Mouse (Mus musculus) Patski (cell line): Measurements from ENCODE around the gene Mapk8ip1. TPM values are rescaled to one million over a fixed set of nuclear protein-coding genes. Genes with fewer than 3 reads are reported as not detected.

ENCODE experiments used
- ATAC-seq: fragments of 100-300 bp; one replicate; pipeline ENCODE4 v1.8.0; 2021
- CTCF ChIA-PET: fragments of 350-600 bp; sonication (Branson Sonifier 250); formaldehyde crosslinking; loops from one replicate; lab custom pipeline; 2022; ENCODE audit warnings: inconsistent platforms; lab: Charles Lee
- POLR2A ChIA-PET: fragments of 350-600 bp; sonication (Branson Sonifier 250); formaldehyde crosslinking; loops from one replicate; lab custom pipeline; 2022; ENCODE audit warnings: antibody characterized with exemption, inconsistent platforms; lab: Charles Lee
- DNase-seq: peaks from one replicate; pipeline ENCODE4 v3.0.0-alpha.2; 2011; ENCODE audit warnings: low read depth, low spot score
- H3K27me3 ChIP-seq: fragments of 371-371 bp; one replicate; pipeline ENCODE4 v1.5.1; 2021
- CTCF ChIP-seq: fragments of 100-300 bp; IDR thresholded peaks from one replicate; pipeline ENCODE4 v1.5.1; 2021
- in situ Hi-C: fragments of 300-500 bp; cut with MboI; formaldehyde crosslinking; loops from 3 replicates; pipeline ENCODE4 v1.11.1; 2018; ENCODE audit warnings: low pct_unique_long_range_greater_than_20kb, mixed read lengths
- polyA plus RNA-seq: library from polyadenylated mRNA; unstranded; gene quantifications from one replicate; pipeline ENCODE4 v1.2.3, GENCODE M21; 2021

Mapk8ip1 gene
- polyA plus RNA-seq, 1 experiment from 2014 or later: 48.1 TPM

GRCm38 (mm10) chr2:92364086-92364485, 37.0 kb downstream of the Mapk8ip1 start:
- POLR2A ChIA-PET: interaction anchor here (0.6 kb wide), 1 partner anchor 74 kb away, joined by 4 read pairs; no protein-coding TSS in a partner anchor
- no peaks in the 10 kb centered on the region for H3K27me3 ChIP-seq
- DNase-seq: no peak
- ATAC-seq: no peak
- in situ Hi-C loops: no loop called here
- CTCF ChIA-PET: no interaction called here
- no peak for TF ChIP-seq CTCF

DNA sequence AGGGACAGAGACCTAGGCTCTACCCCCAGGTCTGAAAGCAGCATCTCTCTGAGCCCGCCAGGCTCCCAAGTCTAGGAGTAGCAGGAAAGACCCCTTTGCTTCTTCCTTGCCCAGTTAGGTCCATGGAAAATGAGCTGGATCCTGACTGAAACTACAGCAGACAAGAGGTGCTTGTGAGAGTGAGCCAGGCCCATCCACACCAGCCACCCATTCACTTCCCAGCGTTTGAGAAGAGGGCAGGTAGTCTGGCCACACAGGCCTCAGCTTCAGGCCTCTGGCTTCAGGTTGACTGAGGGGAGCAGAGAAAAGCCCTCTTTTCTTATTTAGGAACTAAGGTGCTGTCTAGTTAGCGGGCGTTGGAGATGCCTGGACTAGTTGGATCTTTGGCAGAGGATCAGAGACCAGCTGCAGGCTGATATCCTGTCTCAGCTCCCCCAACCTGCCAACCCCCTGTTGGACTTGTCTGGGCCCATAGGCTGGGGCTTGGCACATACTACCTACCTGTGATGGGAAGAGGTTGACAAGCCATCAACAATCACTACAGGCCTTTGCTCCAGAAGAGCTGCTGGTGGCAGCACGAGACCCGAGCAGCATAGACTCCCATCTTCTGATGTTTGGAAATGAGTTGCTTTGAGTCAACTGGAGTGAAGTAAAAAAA, 38.4 kb downstream of the Mapk8ip1 start:
- in situ Hi-C loops: no loop called here
- ChIA-PET POLR2A (no interaction called here), CTCF (interaction anchor here (1.1 kb wide), 1 partner anchor 10 kb away, joined by 3 read pairs; no protein-coding TSS in a partner anchor)
- DNase-seq (no peak), ATAC-seq (no peak)
- no peak for TF ChIP-seq CTCF
- H3K27me3 ChIP-seq: no peaks in the 10 kb centered on the region

DNA sequence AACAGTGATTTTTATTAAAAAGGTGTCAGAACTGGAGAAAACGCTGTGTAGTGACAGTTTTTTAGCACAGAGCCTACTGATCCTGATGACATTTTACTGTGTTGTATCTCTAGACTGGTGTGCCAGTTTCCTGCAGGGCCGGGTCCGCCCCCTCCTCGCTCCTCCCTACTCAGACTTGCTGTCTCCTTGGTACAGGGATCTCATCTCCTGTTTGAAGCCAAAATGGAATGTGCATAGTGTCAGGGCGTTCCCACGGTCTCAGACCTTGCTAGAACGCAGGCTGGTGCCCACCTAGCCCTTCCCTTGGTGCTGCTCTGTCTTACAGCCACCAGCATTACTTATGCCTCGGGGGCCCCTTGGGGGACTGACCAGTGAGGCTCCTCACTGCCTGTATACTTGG, 39.3 kb downstream of the Mapk8ip1 start:
- H3K27me3 ChIP-seq: no peaks in the 10 kb centered on the region
- DNase-seq (no peak), ATAC-seq (no peak)
- CTCF ChIA-PET: no interaction called here
- TF ChIP-seq CTCF: no peak
- POLR2A ChIA-PET: interaction anchor here (0.8 kb wide), 1 partner anchor 155 kb away, joined by 3 read pairs; no protein-coding TSS in a partner anchor
- in situ Hi-C loops: no loop called here

GRCm38 (mm10) chr2:92360893-92361292, 40.2 kb downstream of the Mapk8ip1 start:
- H3K27me3 ChIP-seq: no peaks in the 10 kb centered on the region
- POLR2A ChIA-PET: interaction anchor here (0.8 kb wide), 1 partner anchor 154 kb away, joined by 3 read pairs; no protein-coding TSS in a partner anchor
- CTCF ChIA-PET: interaction anchor here (1.1 kb wide), 1 partner anchor 13 kb away, joined by 3 read pairs; the partner anchor contains the start of gene Pex16
- ATAC-seq (no peak), DNase-seq (no peak)
- in situ Hi-C loops: no loop called here
- TF ChIP-seq CTCF: no peak

DNA sequence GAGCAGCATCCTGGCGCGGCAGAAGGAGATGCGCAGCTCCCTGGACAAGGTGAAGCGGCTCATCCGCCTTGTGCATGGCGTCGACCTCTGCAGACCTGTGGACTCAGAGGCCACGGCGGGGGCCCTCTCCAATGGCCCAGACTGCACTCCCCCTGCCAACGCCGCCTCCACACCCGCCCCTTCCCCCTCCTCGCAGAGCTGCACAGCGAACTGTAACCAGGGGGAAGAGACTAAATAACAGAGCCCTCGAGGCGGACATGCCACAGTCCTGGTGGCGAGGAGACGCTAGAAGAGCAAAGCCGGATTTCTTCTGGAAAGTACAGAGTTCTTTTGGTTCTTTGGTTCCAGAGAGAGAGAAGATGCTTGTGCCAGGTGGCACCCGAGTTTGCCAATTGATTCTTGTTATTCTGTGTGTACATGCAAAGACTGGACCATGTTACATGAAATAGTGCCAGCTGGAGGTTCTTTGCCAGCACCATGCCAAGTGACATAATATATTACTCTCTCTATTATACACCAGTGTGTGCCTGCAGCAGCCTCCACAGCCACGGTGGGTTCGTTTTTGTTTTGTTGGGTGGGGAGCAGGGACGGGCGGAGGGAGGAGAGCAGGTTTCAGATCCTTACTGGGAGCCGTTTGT, 40.8 kb downstream of the Mapk8ip1 start:
- no peak for TF ChIP-seq CTCF
- in situ Hi-C loops: no loop called here
- ATAC-seq (no peak), DNase-seq (no peak)
- H3K27me3 ChIP-seq: no peaks in the 10 kb centered on the region
- CTCF ChIA-PET: interaction anchor here (1.1 kb wide), 1 partner anchor 14 kb away, joined by 3 read pairs; the partner anchor contains the start of gene Pex16
- POLR2A ChIA-PET: no interaction called here

- ChIA-PET POLR2A (no interaction called here), CTCF (interaction anchor here (1.0 kb wide), 1 partner anchor 16 kb away, joined by 4 read pairs; the partner anchor contains the start of genes Large2 and Pex16)
- TF ChIP-seq CTCF: no peak
- no peaks in the 10 kb centered on the region for H3K27me3 ChIP-seq
- in situ Hi-C loops: no loop called here
- DNase-seq (no peak), ATAC-seq (no peak)
Measured at GRCm38 (mm10) chr2:92359301-92359700, 41.8 kb downstream of the Mapk8ip1 start.

DNA sequence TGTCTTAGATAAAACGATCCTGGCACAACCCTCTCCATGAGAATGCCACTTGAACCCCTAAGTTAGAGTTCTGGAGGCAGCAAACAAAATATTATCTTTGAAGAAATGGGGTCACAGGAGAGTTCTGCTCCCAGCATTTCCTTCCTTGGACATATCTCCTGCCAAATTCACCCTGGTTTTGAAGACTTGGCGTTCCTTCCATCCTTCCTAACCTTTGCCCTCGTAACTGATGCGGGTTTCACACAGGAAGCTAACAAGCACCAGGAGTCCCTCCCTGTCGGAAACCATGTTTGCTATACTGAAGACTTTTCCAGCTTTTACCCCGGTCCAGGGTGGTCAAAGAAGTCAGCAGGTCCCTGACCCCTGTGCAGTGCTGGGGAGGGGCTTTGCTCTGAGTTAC, 46.8 kb downstream of the Mapk8ip1 start:
- in situ Hi-C loops: no loop called here
- no peaks in the 10 kb centered on the region for H3K27me3 ChIP-seq
- CTCF ChIA-PET: interaction anchor here (1.0 kb wide), 1 partner anchor 12 kb away, joined by 3 read pairs; no protein-coding TSS in a partner anchor
- no peak for ATAC-seq
- POLR2A ChIA-PET: interaction anchor here (1.1 kb wide), 1 partner anchor 12 kb away, joined by 3 read pairs; no protein-coding TSS in a partner anchor
- TF ChIP-seq CTCF: no peak
- no peak for DNase-seq

- DNase-seq (no peak), ATAC-seq (no peak)
- no peak for TF ChIP-seq CTCF
- H3K27me3 ChIP-seq: no peaks in the 10 kb centered on the region
- CTCF ChIA-PET: no interaction called here
- POLR2A ChIA-PET: interaction anchor here (1.1 kb wide), 1 partner anchor 11 kb away, joined by 3 read pairs; no protein-coding TSS in a partner anchor
- in situ Hi-C loops: no loop called here
Measured at GRCm38 (mm10) chr2:92353402-92353801, 47.7 kb downstream of the Mapk8ip1 start.

DNA sequence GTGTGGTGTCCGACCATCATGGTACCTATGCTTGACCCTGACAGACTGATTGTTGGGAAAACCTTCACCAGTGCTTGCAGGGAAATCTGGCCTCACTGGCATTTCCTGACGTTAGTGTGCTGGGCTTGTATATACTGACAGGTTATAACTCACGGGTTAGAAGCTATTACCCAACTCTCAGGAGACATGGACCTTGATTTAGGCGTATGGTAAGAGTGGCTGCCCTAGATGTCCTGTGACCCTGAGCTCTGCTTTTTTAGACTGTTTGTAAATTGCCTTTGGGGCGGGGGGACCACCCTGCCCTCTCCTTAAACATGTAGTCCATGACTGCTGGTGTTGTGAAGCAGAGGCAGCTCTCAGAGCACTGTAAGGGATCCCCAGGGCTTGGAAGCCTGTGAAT, 50.4 kb downstream of the Mapk8ip1 start:
- TF ChIP-seq CTCF: no peak
- no peak for ATAC-seq
- no peaks in the 10 kb centered on the region for H3K27me3 ChIP-seq
- in situ Hi-C loops: no loop called here
- POLR2A ChIA-PET: no interaction called here
- CTCF ChIA-PET: interaction anchor here (1.1 kb wide), 1 partner anchor 10 kb away, joined by 4 read pairs; no protein-coding TSS in a partner anchor
- DNase-seq: no peak

GRCm38 (mm10) chr2:92349589-92350425, 51.3 kb downstream of the Mapk8ip1 start:
- ChIA-PET CTCF (interaction anchor here (1.1 kb wide), 1 partner anchor 9 kb away, joined by 4 read pairs; no protein-coding TSS in a partner anchor), POLR2A (no interaction called here)
- in situ Hi-C loops: no loop called here
- no peaks in the 10 kb centered on the region for H3K27me3 ChIP-seq
- ATAC-seq (no peak), DNase-seq (no peak)
- no peak for TF ChIP-seq CTCF
